Mouse (Mus musculus): ENCODE results near the gene Pfdn4.

GRCm38 (mm10) chr2:170447651-170448050, 48.6 kb upstream of the Pfdn4 start:
- TF ChIP-seq CTCF (IDR thresholded peaks at IDR 0.05; ENCODE audit: borderline replicate concordance, extremely low read depth, insufficient read depth, insufficient read length) = no peak
- TF ChIP-seq POLR2A (IDR thresholded peaks at IDR 0.05; ENCODE audit: borderline replicate concordance, extremely low read depth, insufficient read depth, insufficient read length, poor library complexity, severe bottlenecking) = no peak
